Mouse (Mus musculus) neural tube, embryonic 15.5 days (tissue): ENCODE data around the gene Fam151b. TPM values are rescaled to one million over a fixed set of nuclear protein-coding genes. Genes with fewer than 3 reads are reported as not detected.

Source experiments
- ATAC-seq: fragments of 200-750 bp; cut with Nextera tagmentation; 2 replicates; pipeline ENCODE4 v1.8.0; 2017; ENCODE audit warnings: mild to moderate bottlenecking, moderate TSS enrichment, moderate library complexity; ENCODE audit not compliant: low FRiP score
- H3K27ac ChIP-seq: fragments of 300-500 bp; sonication (generic); replicated peaks from 2 replicates; pipeline ENCODE4 v1.5.1; 2015; ENCODE audit warnings: mild to moderate bottlenecking, inconsistent platforms
- H3K27me3 ChIP-seq: fragments of 300-500 bp; sonication (generic); replicated peaks from 2 replicates; pipeline ENCODE4 v1.6.1; 2015; ENCODE audit warnings: inconsistent platforms
- H3K36me3 ChIP-seq: fragments of 300-500 bp; sonication (generic); 2 replicates; pipeline ENCODE4 v1.6.1; 2015; ENCODE audit warnings: inconsistent platforms
- H3K4me1 ChIP-seq: fragments of 300-500 bp; sonication (generic); 2 replicates; pipeline ENCODE4 v1.6.1; 2015; ENCODE audit warnings: inconsistent platforms
- H3K4me2 ChIP-seq: fragments of 300-500 bp; sonication (generic); 2 replicates; pipeline ENCODE4 v1.6.1; 2015; ENCODE audit warnings: inconsistent platforms, mild to moderate bottlenecking, moderate library complexity
- H3K4me3 ChIP-seq: fragments of 300-500 bp; sonication (generic); replicated peaks from 2 replicates; pipeline ENCODE4 v1.5.1; 2015; ENCODE audit warnings: mild to moderate bottlenecking, inconsistent platforms
- H3K9ac ChIP-seq: fragments of 300-500 bp; sonication (generic); replicated peaks from 2 replicates; pipeline ENCODE4 v1.6.1; 2015; ENCODE audit warnings: mild to moderate bottlenecking, inconsistent platforms
- H3K9me3 ChIP-seq: fragments of 300-500 bp; sonication (generic); replicated peaks from 2 replicates; pipeline ENCODE4 v1.6.1; 2016; ENCODE audit warnings: inconsistent platforms
- WGBS: fragments of 180-500 bp; shearing (Covaris S2); methylation state at CpG from one replicate; pipeline ENCODE4 v1.1.7; 2015; ENCODE audit warnings: mixed read lengths; 5-methylcytosine and 5-hydroxymethylcytosine counted together
- polyA plus RNA-seq: library from polyadenylated mRNA; unstranded; fragments of >200 nt; fragmentation: Nextera tagmentation; extraction: Ambion mirVana; gene quantifications from 2 replicates; pipeline ENCODE4 v1.2.1, GENCODE M21; 2015

The Fam151b gene
- polyA plus RNA-seq, 1 experiment from 2014 or later = 0.17 TPM

GRCm38 (mm10) chr13:92403496-92403895 lies 80.3 kb downstream of the Fam151b start:
- H3K9me3 ChIP-seq = no peaks in the 10 kb centered on the region
- H3K4me3 ChIP-seq = no peak overlapping the region
- ATAC-seq = no peak
- no peak overlapping the region for H3K27ac ChIP-seq
- H3K27me3 ChIP-seq = no peaks in the 10 kb centered on the region
- H3K4me2 ChIP-seq = no peak overlapping the region
- H3K36me3 ChIP-seq = no peaks in the 10 kb centered on the region
- 84% methylated on average over 3 of the region's 3 CpGs for WGBS
- no peaks in the 10 kb centered on the region for H3K4me1 ChIP-seq
- no peak overlapping the region for H3K9ac ChIP-seq

GRCm38 (mm10) chr13:92402063-92402462 lies 81.8 kb downstream of the Fam151b start:
- WGBS = 64% methylated on average over 2 of the region's 2 CpGs
- no peak overlapping the region for H3K9ac ChIP-seq
- ATAC-seq = no peak
- H3K27me3 ChIP-seq = no peaks in the 10 kb centered on the region
- H3K4me2 ChIP-seq = no peak overlapping the region
- H3K4me1 ChIP-seq = no peaks in the 10 kb centered on the region
- no peak overlapping the region for H3K27ac ChIP-seq
- no peaks in the 10 kb centered on the region for H3K36me3 ChIP-seq
- no peak overlapping the region for H3K4me3 ChIP-seq
- no peaks in the 10 kb centered on the region for H3K9me3 ChIP-seq

Other genes with a start within 250 kb of the Fam151b start
- gene Gm20379, start 178.0 kb downstream of the Fam151b start, polyA plus RNA-seq = 1.2 and 1.4 TPM in 2 replicates
- gene Dhfr, start 129.3 kb downstream of the Fam151b start, polyA plus RNA-seq = 4.2 and 6.5 TPM in 2 replicates
- gene Msh3, start 129.0 kb downstream of the Fam151b start, polyA plus RNA-seq = 24.0 and 26.9 TPM in 2 replicates
- 5.4 and 5.5 TPM in 2 replicates for gene Ankrd34b, start 58.1 kb downstream of the Fam151b start, polyA plus RNA-seq
- 8.7 and 8.9 TPM in 2 replicates for gene Zfyve16, start 46.9 kb upstream of the Fam151b start, polyA plus RNA-seq
- gene Spz1, start 92.2 kb upstream of the Fam151b start, polyA plus RNA-seq = not detected in 2 replicates
- 16.1 and 16.6 TPM in 2 replicates for gene Serinc5, start 127.1 kb upstream of the Fam151b start, polyA plus RNA-seq